Mouse (Mus musculus): Measurements from ENCODE around the gene Ptpn23.

Ptpn23 gene

GRCm38 (mm10) chr9:110408099-110408773, at the start of gene Ptpn23:
Gene Ptpn23, minus strand, starts transcription at chr9:110408213.
- peak; percentile 98 for DNase-seq (ENCODE audit: low read depth, low spot score)

- no peak for DNase-seq (ENCODE audit: low read depth, low spot score)
These were observed 44.5 kb upstream of the Ptpn23 start for GRCm38 (mm10) chr9:110452523-110452922.

DNA sequence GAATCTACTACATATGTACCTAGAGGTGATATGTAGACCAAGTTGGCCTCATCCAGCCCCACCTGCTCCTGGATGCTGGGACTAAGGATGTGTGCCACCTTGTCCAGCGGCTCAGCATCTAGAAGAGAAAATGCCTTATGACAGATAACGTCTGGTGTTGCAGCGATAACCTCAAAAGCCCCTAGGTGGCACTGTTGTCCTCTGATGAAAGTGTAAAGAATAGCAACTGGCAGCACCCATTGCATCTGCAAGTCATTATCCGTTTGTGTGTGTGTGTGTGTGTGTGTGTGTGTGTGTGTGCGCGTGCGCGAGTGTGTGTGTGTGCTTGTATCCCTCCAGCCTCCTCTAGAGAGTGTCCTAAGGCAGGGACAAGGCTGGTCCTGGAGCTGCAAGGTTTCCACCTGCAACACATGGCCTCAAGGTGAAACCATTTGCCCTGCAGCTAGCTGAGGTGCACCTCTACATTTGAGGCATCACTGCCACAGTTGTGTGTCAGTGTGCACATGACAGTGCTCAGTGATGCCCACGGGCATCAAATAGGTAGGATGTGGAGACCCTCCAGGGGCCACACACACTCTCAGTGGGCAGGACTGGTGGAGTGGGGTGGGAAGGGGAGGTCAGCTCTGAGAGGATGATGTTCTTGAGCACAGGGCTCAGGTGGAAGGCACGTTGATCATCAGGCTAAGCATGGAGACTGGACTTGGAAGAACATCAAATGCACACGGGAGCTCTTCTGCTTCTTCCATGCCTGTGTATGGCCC, 41.0 kb upstream of the Ptpn23 start:
- peak; percentile 79 for DNase-seq (ENCODE audit: low read depth, low spot score)

DNA sequence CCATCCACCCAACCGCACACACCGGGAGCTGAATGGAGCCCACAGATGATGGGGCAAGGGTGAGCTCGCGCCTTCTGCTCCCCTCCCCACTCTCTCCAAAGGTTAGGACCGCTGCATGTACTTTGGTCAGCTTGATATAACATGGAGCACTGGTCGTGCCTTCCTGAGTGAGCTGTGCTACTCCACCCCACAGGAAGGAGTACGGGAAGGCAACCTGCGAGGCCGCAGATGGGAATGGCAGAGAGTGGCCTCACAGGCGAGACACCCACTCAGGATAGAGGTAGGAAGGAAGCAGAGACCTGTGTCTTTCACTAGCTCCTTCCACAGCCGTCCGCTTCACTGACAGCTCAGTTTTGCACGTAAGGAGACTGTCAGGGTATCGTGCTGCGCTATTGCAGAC, 40.3 kb upstream of the Ptpn23 start:
- no peak for DNase-seq (ENCODE audit: low read depth, low spot score)

- peak; percentile 23 for DNase-seq (ENCODE audit: low read depth, low spot score)
These were observed 32.5 kb upstream of the Ptpn23 start for GRCm38 (mm10) chr9:110440559-110440958.

DNA sequence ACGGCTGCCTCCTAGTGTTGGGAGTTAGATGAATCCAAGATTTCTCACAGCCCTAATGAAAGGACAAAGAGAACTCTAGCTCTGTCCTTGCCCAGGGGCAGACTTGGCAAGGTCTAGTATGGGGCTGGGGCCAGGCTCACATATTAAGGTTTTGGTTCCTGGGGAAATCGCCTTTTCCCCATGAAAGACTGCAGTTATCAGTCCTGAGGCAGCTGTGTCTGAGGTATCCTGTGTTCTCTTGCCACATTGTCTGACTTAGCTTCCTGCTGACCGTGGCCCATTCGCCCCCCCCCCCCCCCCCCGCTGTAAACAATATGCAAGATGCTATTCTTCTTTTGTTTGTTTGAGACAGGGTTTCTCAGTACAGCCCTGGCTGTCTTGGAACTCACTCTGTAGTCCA, 32.0 kb upstream of the Ptpn23 start:
- DNase-seq (ENCODE audit: low read depth, low spot score): no peak

DNA sequence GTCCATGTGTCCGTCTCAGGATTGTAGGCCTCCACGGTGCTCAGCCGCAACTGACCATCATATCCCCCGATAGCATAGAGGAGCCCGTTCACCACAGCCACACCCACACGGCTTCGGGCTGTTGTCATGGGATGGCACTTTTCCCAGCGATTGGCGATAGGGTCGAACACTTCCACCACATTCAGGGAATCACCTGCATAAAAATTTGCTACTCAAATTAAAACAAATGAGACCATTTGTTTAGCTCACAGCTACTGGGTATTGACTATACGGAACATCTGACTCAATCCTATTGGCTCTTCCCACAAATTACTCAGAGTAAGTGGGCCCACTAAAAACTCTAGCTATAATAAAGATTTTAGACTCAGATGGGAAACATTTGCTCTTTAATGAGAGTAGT, 28.0 kb upstream of the Ptpn23 start:
- DNase-seq (ENCODE audit: low read depth, low spot score): no peak

- no peak for DNase-seq (ENCODE audit: low read depth, low spot score)
These were observed 25.0 kb upstream of the Ptpn23 start for GRCm38 (mm10) chr9:110433045-110433444.

GRCm38 (mm10) chr9:110431241-110431640, 23.2 kb upstream of the Ptpn23 start:
- peak; percentile 45 for DNase-seq (ENCODE audit: low read depth, low spot score)

- no peak for DNase-seq (ENCODE audit: low read depth, low spot score)
These were observed 11.6 kb upstream of the Ptpn23 start, which contains the start of gene Ngp for GRCm38 (mm10) chr9:110419511-110420112. Gene Ngp, plus strand, starts transcription at chr9:110419747.

DNA sequence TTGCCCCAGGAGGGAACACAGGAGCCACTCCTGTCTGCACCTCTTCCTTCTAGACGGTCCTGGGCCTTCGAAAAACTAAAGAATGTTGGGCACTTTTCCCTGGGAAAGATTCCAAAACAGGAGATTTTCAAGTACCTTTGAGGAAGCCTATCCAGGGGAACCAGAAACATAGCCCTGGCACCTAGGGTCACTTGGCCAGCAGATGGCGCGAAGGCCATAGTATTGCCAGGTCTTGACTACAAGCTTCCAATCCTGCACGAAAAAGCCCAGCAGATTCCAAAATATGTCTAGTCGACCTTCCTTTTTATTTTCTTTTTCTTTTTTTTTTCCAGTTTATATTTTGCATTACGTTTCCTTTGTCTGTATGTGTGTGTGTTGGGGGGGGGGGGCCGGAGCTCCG, 5.8 kb upstream of the Ptpn23 start:
- peak; percentile 47 for DNase-seq (ENCODE audit: low read depth, low spot score)

DNA sequence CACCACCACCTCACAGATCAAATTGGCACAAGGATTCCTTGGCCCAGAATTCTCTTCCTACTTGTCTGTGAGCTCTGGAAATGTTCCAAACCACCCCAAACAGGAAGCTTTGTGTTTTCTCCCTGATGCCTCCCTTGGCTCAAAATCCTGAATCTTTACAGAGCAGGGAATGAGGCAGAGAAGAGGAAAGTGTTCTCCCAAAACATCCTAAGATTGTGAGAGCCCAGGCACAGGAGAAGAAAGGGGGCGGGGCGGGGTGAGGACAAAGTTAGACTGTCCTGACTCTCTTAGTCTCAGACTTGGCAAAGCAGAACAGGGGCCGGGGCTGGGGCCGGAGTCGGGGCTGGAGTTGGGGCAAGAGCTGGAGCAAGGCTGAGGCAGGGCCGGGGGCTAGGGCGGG, 4.9 kb upstream of the Ptpn23 start:
- no peak for DNase-seq (ENCODE audit: low read depth, low spot score)

- peak; percentile 88 for DNase-seq (ENCODE audit: low read depth, low spot score)
These were observed 3.2 kb upstream of the Ptpn23 start for GRCm38 (mm10) chr9:110410908-110411887.

DNA sequence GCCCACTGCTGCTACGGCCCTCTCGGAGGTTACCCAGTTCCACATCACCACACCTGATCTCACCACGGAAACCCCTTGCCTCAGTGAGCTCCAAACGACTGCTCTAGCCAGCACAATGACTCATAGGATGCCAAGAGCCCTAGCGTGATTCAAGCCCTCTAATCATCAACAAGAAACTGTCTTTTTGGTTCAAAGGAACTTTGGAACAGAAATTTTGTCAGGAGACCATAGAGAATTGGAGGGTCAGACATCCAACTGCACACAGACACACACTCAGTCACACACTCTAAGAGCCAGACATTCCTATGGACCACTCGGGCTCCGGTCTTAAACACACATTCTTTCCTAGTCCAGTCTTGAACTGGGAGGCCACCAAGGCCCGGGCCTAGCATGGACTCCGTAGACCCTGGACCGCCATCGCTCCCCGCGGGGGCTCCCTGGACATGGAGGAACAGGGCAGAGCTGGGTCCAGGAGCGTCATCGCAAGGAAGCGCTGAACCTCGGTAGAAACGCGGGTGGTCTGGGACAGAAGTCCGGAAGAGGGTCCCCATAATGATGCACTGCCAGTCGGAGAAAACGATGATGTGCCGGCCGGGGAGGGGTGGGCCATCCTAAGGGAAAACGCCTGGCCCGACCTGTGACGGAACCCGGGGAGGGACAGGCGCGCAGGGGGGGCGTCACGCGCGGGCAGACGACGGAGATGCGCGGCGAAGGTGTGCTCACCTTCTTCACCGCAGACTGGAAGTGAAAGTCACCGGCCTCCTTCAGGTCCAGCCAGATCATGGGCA, 508 bp downstream of the Ptpn23 start:
- peak; percentile 38 for DNase-seq (ENCODE audit: low read depth, low spot score)

- DNase-seq (ENCODE audit: low read depth, low spot score): peak; percentile 59
These were observed 4.8 kb downstream of the Ptpn23 start for GRCm38 (mm10) chr9:110403240-110403639.

- DNase-seq (ENCODE audit: low read depth, low spot score): no peak
These were observed 5.3 kb downstream of the Ptpn23 start for GRCm38 (mm10) chr9:110402731-110403130.

- peak; percentile 67 for DNase-seq (ENCODE audit: low read depth, low spot score)
These were observed 7.4 kb downstream of the Ptpn23 start for GRCm38 (mm10) chr9:110400650-110401049.

GRCm38 (mm10) chr9:110393295-110393694, 14.7 kb downstream of the Ptpn23 start:
- DNase-seq (ENCODE audit: low read depth, low spot score): no peak

DNA sequence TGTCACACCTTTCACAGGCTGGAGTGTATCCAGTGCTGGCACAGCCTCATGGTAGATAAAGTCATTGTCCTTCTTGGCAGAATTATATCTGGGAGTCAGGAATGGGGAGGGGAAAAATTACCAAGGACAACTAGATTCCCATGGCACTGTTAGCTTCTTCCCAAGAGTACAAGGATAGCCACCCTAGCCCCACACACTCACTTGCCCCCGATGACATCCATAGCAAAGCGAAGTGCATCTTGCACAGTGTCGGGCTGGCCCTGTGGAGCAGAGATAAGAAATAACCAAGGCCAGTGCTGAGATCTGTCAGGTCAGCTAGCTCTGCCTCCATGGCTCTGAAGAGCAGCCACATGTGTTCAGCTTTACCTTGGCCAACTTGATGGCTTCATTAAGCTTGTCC, 17.2 kb downstream of the Ptpn23 start:
- no peak for DNase-seq (ENCODE audit: low read depth, low spot score)

GRCm38 (mm10) chr9:110388011-110388410, 20.0 kb downstream of the Ptpn23 start:
- DNase-seq (ENCODE audit: low read depth, low spot score): no peak

All from R1 (cell line).